Mouse (Mus musculus): ENCODE measurements around the gene Fam163b. TPM values are rescaled to one million over a fixed set of nuclear protein-coding genes. Genes with fewer than 3 reads are reported as not detected.

Gene Fam163b
- 0.03 TPM in 1 of 2 replicates, not detected in the other for polyA plus RNA-seq (2015; fragmentation: Nextera tagmentation; extraction: Ambion mirVana)

DNA sequence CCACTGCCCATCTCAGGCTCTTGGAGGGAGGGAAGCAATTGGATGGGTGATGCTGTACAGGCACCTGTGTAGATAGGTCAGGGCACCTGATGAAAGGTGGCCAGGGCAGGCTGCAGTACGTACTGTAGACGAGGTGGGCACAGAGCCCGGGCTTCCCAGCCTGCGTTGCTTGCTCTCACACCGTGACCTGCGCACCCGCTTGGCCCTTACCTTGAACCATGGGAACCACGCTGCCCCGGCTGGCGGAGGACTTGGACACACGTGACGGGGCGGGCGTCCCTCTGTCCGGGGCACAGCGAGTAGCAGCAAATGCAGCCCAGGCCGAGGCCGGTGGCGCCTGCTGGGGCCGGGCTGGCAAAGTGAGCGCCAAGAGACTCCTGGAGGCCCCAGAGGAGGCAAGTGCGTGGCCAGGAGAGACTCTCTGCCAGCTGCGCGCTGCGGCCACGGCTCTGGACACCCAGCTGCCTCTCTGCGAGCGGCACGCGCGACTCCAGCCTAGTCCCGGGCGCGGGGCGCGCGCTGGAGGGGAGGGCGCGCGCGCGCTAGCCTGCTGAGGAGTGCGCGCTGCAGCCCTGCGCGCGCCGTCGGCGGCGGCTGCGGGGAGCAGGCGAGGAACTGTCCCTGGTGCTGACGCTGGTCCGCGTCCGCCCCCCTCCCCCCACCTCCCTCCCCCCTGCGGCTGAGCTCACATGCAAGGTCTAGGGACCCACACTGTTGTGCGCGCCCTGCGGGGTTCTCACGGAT, at the start of gene Fam163b:
TSS of gene Fam163b (minus strand) at position 542 of the 744 bp plus-strand sequence.
- no peaks in the 10 kb centered on the region for H3K9me3 ChIP-seq (replicated peaks)
- no peak within 1 kb of the TSS for H3K9ac ChIP-seq
- peaks cover 45% of the 10 kb centered on the region for H3K27me3 ChIP-seq
- ATAC-seq (ENCODE audit: low read depth) (no peak), DNase-seq (no peak)
- H3K4me3 ChIP-seq (replicated peaks) = peak within 1 kb of the TSS; percentile 25
- H3K36me3 ChIP-seq = no peaks in the 10 kb centered on the region
- H3K27ac ChIP-seq = no peak within 1 kb of the TSS
- no peaks in the 10 kb centered on the region for H3K4me1 ChIP-seq (replicated peaks)
- WGBS (ENCODE audit: insufficient replicate concordance) = 5% methylated on average over 39 of the region's 62 CpGs
- peak within 1 kb of the TSS; percentile 52 for H3K4me2 ChIP-seq

DNA sequence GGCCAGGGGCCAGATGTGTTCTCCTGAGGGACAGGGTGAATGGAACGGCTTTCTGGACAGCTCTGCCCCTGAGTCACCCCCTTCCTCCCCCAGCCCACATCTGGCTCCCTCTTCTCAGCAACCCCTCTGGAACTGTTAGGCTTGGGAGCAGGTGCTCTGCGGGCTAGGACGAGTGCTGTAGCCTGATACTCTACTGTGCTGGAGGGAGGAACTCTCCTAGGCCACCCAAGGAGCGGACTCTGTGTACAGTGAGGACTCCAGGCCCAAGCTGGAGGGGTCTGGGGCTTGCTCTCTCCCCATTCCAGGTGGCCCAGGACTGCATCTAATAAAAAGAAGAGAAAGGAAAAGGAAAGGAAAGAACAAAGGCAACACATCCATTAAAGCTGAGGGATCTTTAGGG, 47.7 kb upstream of the Fam163b start:
- ATAC-seq (ENCODE audit: low read depth) (no peak), DNase-seq (no peak)
- 57% methylated on average over 4 of the region's 4 CpGs for WGBS (ENCODE audit: insufficient replicate concordance)
- Histone ChIP-seq H3K9ac (no peak overlapping the region), H3K4me3 (replicated peaks) (no peak overlapping the region), H3K4me1 (replicated peaks) (no peaks in the 10 kb centered on the region), H3K36me3 (no peaks in the 10 kb centered on the region), H3K9me3 (replicated peaks) (no peaks in the 10 kb centered on the region), H3K4me2 (no peak overlapping the region), H3K27me3 (no peaks in the 10 kb centered on the region), H3K27ac (no peak overlapping the region)

DNA sequence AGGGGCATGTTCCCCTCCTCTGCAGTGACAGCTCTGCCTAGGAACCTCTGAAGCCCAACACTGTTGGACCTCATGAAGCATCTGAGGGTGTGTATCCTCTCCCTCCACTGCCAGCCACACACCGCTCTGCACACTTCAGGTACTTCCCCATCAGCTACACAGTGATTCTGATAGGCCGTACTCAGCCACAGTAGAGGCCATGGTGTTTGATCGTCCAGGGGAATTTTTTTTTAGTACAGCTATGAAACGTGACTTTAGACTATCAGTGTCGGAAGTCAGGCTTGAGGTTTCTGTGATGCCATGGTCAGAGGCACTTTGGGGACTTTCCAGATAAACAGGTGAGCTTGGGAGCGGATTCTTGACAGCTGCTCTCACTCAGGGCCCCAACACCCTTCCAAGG, 45.2 kb upstream of the Fam163b start:
- H3K9me3 ChIP-seq (replicated peaks) = no peaks in the 10 kb centered on the region
- H3K4me1 ChIP-seq (replicated peaks) = no peaks in the 10 kb centered on the region
- no peak overlapping the region for H3K9ac ChIP-seq
- no peak overlapping the region for H3K4me2 ChIP-seq
- WGBS (ENCODE audit: insufficient replicate concordance) = 57% methylated on average over 6 of the region's 6 CpGs
- H3K27ac ChIP-seq = no peak overlapping the region
- H3K36me3 ChIP-seq = no peaks in the 10 kb centered on the region
- H3K27me3 ChIP-seq = no peaks in the 10 kb centered on the region
- no peak for DNase-seq
- H3K4me3 ChIP-seq (replicated peaks) = no peak overlapping the region
- no peak for ATAC-seq (ENCODE audit: low read depth)

GRCm38 (mm10) chr2:27183734-27184133, 41.4 kb upstream of the Fam163b start:
- DNase-seq = no peak
- Histone ChIP-seq H3K4me2 (no peak overlapping the region), H3K27me3 (no peaks in the 10 kb centered on the region), H3K27ac (no peak overlapping the region), H3K36me3 (no peaks in the 10 kb centered on the region), H3K9ac (no peak overlapping the region), H3K9me3 (replicated peaks) (no peaks in the 10 kb centered on the region), H3K4me3 (replicated peaks) (no peak overlapping the region), H3K4me1 (replicated peaks) (no peaks in the 10 kb centered on the region)
- no peak for ATAC-seq (ENCODE audit: low read depth)
- WGBS (ENCODE audit: insufficient replicate concordance) = 67% methylated on average over 12 of the region's 12 CpGs

GRCm38 (mm10) chr2:27181907-27182306, 39.6 kb upstream of the Fam163b start:
- H3K9me3 ChIP-seq (replicated peaks) = no peaks in the 10 kb centered on the region
- no peaks in the 10 kb centered on the region for H3K36me3 ChIP-seq
- 39% methylated on average over 4 of the region's 4 CpGs for WGBS (ENCODE audit: insufficient replicate concordance)
- H3K27ac ChIP-seq = no peak overlapping the region
- no peak for DNase-seq
- H3K9ac ChIP-seq = no peak overlapping the region
- H3K4me2 ChIP-seq = no peak overlapping the region
- no peaks in the 10 kb centered on the region for H3K27me3 ChIP-seq
- no peak overlapping the region for H3K4me3 ChIP-seq (replicated peaks)
- ATAC-seq (ENCODE audit: low read depth) = no peak
- H3K4me1 ChIP-seq (replicated peaks) = no peaks in the 10 kb centered on the region

- WGBS (ENCODE audit: insufficient replicate concordance) = 68% methylated on average over 8 of the region's 8 CpGs
- Histone ChIP-seq H3K9me3 (replicated peaks) (no peaks in the 10 kb centered on the region), H3K27me3 (no peaks in the 10 kb centered on the region), H3K4me3 (replicated peaks) (no peak overlapping the region), H3K36me3 (no peaks in the 10 kb centered on the region), H3K4me1 (replicated peaks) (no peaks in the 10 kb centered on the region), H3K9ac (no peak overlapping the region), H3K4me2 (no peak overlapping the region), H3K27ac (no peak overlapping the region)
- DNase-seq (no peak), ATAC-seq (ENCODE audit: low read depth) (no peak)
These were observed 36.8 kb upstream of the Fam163b start for GRCm38 (mm10) chr2:27179101-27179500.

DNA sequence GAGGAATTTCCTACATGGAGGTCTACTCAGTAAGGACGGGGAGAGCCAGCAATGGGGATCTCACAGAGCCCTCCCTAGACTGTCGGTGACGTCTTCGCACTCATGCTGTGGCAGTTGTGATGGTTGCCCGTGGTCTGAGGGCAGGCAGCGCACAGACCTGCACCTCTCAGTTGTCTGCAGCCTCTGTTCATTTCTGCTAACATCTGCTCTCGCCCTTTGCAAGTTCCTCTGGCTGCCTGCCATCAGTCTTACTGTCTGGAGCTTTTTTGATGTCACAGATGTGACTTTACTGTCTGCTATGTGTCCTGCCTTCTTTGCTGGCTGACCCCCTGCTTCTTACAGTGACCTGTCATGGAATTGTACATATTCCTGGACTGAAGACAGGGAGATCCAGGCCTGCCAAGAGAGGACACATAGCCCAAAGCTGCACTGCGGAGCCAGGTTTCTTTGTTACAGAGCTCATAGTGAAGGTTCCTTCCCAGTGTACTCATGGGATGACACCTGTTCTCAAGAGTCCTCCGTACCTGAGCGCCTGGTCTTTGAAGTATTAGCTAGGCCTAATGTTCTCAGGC, 33.5 kb upstream of the Fam163b start:
- H3K4me1 ChIP-seq (replicated peaks) = no peaks in the 10 kb centered on the region
- H3K4me3 ChIP-seq (replicated peaks) = no peak overlapping the region
- no peaks in the 10 kb centered on the region for H3K36me3 ChIP-seq
- H3K9ac ChIP-seq = no peak overlapping the region
- 58% methylated on average over 10 of the region's 10 CpGs for WGBS (ENCODE audit: insufficient replicate concordance)
- H3K27ac ChIP-seq = no peak overlapping the region
- no peaks in the 10 kb centered on the region for H3K27me3 ChIP-seq
- DNase-seq (no peak), ATAC-seq (ENCODE audit: low read depth) (no peak)
- no peak overlapping the region for H3K4me2 ChIP-seq
- H3K9me3 ChIP-seq (replicated peaks) = no peaks in the 10 kb centered on the region

DNA sequence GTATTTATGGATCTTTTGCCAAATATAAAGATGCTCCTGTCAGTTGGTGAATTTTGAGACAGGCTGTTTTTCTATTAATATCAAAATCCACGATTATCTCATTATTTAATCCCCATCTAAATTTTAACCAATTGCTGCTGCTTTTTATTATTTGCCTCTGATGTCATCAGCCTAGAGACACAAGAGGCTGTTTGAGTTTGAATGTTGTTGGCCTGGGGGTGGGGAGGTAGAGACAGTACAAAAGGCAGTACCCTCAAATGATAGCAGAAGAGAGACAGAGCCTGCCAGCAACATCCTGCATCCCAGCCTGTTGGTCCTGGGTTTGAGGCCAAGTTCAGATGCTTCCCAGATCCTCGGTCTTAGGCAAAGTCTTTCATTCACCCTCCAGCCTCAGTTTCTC, 32.0 kb upstream of the Fam163b start:
- Histone ChIP-seq H3K27ac (no peak overlapping the region), H3K9ac (no peak overlapping the region), H3K4me1 (replicated peaks) (no peaks in the 10 kb centered on the region), H3K4me2 (no peak overlapping the region), H3K36me3 (no peaks in the 10 kb centered on the region), H3K4me3 (replicated peaks) (no peak overlapping the region), H3K9me3 (replicated peaks) (no peaks in the 10 kb centered on the region), H3K27me3 (no peaks in the 10 kb centered on the region)
- ATAC-seq (ENCODE audit: low read depth) (no peak), DNase-seq (no peak)
- 44% methylated on average over 2 of the region's 2 CpGs for WGBS (ENCODE audit: insufficient replicate concordance)

GRCm38 (mm10) chr2:27166999-27167398, 24.7 kb upstream of the Fam163b start:
- no peak for DNase-seq
- ATAC-seq (ENCODE audit: low read depth) = no peak
- Histone ChIP-seq H3K9me3 (replicated peaks) (no peaks in the 10 kb centered on the region), H3K4me1 (replicated peaks) (no peaks in the 10 kb centered on the region), H3K9ac (no peak overlapping the region), H3K27me3 (no peaks in the 10 kb centered on the region), H3K4me2 (no peak overlapping the region), H3K27ac (no peak overlapping the region), H3K4me3 (replicated peaks) (no peak overlapping the region), H3K36me3 (no peaks in the 10 kb centered on the region)
- 19% methylated on average over 2 of the region's 2 CpGs for WGBS (ENCODE audit: insufficient replicate concordance)

GRCm38 (mm10) chr2:27166074-27166473, 23.8 kb upstream of the Fam163b start:
- no peaks in the 10 kb centered on the region for H3K27me3 ChIP-seq
- 44% methylated on average over 2 of the region's 2 CpGs for WGBS (ENCODE audit: insufficient replicate concordance)
- no peak overlapping the region for H3K27ac ChIP-seq
- DNase-seq = no peak
- no peak overlapping the region for H3K9ac ChIP-seq
- no peak for ATAC-seq (ENCODE audit: low read depth)
- no peaks in the 10 kb centered on the region for H3K9me3 ChIP-seq (replicated peaks)
- no peaks in the 10 kb centered on the region for H3K4me1 ChIP-seq (replicated peaks)
- no peak overlapping the region for H3K4me2 ChIP-seq
- no peaks in the 10 kb centered on the region for H3K36me3 ChIP-seq
- no peak overlapping the region for H3K4me3 ChIP-seq (replicated peaks)

DNA sequence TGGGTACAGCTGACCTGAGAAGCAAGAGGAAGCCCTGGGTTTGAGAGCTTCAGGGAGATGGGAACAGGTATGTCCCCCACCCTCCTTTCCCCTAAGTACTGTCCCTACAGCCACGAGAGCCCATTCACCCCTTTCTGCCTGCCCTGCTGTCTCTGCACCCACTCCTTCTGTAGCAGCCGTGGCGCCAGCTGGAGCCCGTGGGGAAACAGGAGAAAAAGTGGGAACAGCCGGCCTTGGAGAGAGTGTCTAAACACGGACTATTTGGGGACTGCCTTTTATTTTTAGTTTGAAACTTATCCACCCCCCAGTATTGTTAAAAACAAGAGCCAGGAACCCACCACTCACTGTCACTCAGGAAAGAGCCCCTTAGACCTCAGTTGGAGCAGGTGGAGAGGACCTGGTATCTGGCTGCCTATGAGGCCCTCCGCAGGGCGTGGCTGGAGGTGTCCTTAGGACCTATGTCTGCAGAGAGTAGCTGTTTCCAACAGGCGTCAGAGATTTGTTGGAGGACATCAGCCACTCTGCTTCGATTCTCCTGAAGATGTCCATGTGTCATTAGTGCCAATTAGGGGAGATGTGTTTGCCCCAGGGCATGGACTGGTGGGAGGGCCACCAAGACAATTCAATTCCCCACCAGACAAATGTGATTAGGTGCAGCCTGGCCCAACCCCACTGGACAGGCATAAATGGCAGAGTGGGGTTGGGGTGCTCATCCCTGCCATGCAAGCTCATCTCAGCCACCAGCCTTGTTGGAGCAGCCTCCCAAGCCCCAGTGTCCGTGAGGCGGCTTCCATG, 22.7 kb upstream of the Fam163b start, which contains the start of gene Dbh:
TSS of gene Dbh (plus strand) at position 438 of the 795 bp plus-strand sequence.
- Histone ChIP-seq H3K4me3 (replicated peaks) (no peak within 1 kb of the TSS), H3K4me1 (replicated peaks) (no peaks in the 10 kb centered on the region), H3K36me3 (no peaks in the 10 kb centered on the region), H3K9me3 (replicated peaks) (no peaks in the 10 kb centered on the region), H3K9ac (no peak within 1 kb of the TSS), H3K27ac (no peak within 1 kb of the TSS), H3K4me2 (no peak within 1 kb of the TSS), H3K27me3 (no peaks in the 10 kb centered on the region)
- 65% methylated on average over 12 of the region's 12 CpGs for WGBS (ENCODE audit: insufficient replicate concordance)
- ATAC-seq (ENCODE audit: low read depth) (no peak), DNase-seq (no peak)
